Mouse (Mus musculus): Measurements from ENCODE around the gene Golph3.
"Not testable (repeated sequence)": the region's sequence is repeated elsewhere in the genome, so short reads cannot be mapped to it uniquely, and the experiment has no call there.

- TF ChIP-seq CTCF, POLR2A (IDR thresholded peaks at IDR 0.05; ENCODE audit: insufficient read depth, low read depth, low read length): not testable (repeated sequence)
These were observed 45.5 kb downstream of the Golph3 start for GRCm38 (mm10) chr15:12366580-12367305.

Data from olfactory bulb, adult 2 months (tissue).